Mouse (Mus musculus): ENCODE data around the gene Cmya5.

Gene Cmya5

DNA sequence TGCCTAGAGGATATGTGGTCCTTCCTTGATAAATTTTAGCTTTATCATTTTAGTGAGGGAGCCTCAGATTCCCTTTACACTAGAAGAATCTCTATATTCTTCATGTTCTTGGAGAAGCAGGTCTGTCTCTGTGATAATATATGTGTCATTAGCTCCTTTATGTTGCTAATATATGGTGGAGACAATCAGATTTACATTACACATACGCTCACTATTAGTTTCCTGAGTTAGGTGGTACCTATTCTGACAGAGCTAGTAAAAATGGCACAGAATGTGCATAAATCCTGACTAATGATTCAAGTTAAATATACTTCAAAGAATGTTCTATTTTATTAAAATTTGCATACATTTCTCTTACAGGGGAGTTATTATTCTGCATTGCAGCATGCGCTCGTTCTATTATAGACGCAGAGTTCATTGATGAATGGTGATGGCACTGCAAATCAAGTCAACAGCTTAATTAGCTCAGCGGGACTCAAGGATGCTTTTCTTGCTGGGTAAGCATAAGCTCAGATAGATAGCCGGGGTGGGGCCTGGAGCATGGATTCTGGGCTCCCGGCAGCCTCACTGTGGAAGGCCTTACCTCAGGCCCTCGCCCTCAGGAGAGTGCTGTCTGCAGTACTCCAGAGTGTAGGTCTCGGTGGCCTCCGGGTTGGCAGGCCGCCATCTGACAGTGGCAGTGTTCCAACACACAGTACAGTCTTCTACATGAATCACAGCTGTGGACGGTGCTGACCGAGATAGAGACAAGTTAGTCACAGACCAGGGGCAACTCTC lies 81.5 kb downstream of the Cmya5 start:
- DNase-seq (ENCODE audit: low spot score) = no peak

DNA sequence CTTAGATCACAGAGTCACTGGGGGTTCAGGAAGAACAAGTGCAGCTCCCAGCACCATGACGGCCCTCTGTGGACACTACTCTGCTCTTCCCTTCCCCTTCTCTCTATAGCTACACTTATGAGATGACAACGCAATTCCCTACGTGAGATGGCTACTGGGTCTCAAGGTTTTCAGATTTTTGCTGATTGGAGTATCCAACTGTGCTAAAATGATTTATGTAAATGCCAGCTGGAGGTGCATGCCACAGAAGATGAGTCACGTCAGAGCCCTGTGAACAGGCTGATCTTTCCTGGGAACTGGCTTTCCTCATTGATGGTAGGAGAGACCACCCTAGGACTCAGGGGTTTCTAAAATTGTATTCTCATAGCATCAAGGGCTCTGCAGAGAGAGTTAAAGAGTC lies 83.2 kb downstream of the Cmya5 start:
- no peak for DNase-seq (ENCODE audit: low spot score)

DNA sequence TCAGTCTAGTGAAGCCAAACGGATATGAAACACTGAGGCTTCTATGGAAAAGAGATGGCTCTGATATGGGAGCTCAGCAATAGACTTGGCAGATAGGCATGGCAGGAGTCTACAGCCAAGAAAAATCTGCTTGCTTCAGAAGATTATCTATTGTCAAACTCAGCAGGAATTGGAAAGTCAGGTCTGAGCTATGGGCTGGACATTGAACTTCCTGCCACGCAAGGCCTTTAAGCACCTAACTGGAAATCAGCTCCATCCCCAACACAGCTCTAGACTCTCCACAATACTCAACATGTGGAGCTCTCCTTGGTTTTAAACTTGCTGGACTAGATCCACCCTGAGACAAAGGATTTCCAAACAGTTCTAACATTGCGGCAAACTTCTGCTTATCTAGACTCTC lies 84.1 kb downstream of the Cmya5 start:
- no peak for DNase-seq (ENCODE audit: low spot score)

DNA sequence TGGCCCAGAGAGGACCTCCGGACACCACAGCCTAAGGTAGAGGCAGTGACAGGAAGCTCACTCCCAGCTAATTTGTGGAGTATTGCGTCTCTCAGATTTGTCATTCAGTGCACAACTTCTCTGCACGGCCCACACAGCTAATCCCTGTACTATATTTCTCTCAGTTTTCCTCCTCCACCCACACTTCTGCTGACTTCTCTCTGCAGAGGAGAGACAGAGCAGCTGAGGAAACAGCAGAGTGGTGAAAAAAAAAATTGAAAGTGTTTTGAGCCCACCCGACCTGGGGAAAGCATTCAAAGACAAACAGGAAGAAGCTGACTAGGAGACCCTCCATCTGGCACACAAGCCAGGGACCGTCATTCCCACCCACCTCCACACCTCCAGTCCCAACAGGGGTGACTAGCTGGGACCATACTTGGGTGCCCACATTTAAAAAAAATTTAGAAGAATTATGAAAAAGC lies 85.9 kb downstream of the Cmya5 start:
- no peak for DNase-seq (ENCODE audit: low spot score)

DNA sequence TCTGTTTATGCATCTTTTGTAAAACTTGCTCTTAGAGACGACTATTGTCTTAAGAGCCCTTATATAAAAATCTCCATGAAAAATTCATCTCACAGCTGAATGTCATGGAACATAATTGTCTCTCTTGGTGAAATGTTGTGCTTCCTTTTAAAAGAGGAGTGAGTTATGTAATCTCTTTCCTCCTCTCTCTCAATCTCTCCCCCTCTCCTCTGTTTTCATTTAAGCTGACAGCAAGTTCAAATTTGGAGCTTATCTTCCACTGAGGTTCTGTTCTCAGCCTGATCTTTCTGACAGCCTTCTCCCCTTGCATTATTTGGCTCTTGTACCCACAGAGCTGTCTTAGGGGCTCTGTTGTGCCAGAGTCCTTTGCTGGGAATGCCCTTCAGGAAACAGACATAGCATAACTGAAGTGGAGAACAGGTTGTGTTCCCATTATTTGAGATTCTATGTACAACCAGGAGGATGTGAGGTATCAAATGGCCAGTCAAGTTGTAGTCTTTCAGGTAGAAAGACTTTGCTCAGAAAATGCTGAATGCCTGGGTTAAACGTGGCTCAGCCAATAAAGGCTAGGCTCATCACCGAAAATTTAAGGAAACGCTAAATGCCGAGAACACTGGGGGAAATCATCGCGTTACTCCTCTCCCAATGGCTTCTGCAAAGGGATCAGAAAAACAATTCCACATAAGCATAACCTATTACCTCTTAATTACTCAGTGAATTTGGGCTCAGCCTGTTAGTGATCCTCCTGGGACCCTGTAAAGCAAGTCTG lies 86.8 kb downstream of the Cmya5 start:
- DNase-seq (ENCODE audit: low spot score) = no peak

DNA sequence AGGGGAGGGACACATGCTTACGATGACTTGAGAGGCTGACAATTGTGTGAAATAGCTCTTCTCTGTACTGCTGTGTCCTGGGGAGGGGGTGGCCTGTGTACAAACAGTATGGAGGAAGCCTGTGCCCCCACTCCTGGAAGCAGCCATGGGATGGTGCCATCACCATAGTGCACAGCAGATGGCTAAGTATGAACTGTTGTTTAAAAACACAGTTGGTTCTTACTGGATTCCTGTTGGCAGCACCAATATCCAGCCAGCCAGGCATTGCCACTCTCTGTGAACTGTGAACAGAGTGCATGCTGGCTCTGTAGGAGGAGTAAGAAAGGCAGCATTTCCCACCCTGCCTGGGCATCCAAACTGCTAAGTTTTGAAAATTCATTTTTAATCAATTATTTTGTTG lies 88.4 kb downstream of the Cmya5 start:
- no peak for DNase-seq (ENCODE audit: low spot score)

DNA sequence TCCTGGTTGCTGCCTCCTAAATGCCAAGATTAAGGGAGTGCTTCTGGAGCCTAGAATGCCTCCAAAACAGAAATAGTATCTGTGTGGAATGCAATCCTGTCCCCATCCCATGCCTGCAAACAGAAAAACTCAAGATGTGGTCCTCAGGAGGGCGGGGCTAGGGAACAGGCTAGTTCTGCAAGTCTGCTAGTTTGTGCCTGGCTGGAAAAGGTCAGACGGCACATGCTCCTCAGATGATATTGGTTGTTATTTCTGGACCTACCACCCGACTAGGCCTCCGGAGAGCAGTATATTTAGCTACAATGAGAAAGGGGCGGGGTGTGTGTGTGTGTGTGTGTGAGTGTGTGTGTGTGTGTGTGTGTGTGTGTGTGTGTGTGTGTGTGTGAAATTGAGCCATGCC lies 93.0 kb downstream of the Cmya5 start:
- no peak for DNase-seq (ENCODE audit: low spot score)

DNA sequence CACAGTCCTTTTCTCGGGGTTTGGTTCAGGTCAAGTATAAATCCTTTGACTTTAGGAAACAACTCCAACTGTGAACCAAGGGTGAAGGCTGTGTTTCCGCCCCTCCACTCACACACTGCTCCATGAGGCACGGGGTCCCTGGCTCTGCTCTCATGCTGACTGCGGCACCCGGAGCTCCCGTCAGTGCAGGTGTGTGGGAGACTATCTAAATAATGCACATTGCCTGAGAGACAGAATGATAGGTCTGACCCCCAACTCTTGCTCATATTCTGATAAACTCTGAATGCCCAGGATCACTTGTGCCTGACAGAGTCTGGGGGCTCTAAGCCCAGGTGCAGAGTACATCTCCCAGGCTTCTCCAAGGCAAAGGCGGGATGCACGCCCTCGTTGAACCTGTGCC lies 103.5 kb downstream of the Cmya5 start:
- no peak for DNase-seq (ENCODE audit: low spot score)

DNA sequence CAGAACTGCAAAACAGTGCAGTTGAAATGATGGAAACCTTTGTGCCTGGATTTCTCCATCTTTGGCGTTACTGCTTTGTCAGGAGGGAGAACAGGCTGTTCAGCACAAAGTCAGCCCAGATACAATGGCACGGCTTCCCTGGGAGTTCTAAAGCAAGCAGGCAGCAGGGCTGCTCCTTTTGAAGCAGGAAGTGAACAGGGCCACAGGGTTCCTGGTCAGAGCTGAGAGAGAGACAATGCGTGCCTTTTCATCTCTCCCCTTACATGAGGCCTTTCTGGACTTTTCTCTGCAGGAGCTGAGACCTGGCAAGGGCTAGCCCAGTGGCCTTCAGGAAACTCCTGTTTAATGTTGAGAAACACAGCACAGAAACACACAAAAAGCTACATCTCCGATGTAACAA lies 108.3 kb downstream of the Cmya5 start:
- DNase-seq (ENCODE audit: low spot score) = no peak

DNA sequence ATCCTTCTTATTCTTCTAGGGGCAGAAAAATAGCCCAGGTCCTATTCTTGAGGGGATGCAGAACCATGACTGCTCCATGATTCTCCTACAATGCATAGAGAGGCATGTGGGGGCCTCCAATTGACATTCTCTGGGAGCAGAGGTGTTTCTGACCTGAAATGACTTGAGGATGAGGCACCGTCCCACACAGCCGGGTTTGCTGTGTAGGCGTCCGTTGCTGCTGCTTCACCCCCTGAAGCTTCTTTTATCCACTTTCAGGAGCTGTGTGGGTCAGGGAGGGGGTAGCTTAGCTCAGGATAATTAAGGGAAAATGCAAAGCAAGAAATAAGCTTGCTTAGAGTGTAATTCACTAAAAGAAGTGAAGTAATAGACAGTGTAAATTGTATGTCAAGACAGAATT lies 115.2 kb downstream of the Cmya5 start:
- DNase-seq (ENCODE audit: low spot score) = no peak

DNA sequence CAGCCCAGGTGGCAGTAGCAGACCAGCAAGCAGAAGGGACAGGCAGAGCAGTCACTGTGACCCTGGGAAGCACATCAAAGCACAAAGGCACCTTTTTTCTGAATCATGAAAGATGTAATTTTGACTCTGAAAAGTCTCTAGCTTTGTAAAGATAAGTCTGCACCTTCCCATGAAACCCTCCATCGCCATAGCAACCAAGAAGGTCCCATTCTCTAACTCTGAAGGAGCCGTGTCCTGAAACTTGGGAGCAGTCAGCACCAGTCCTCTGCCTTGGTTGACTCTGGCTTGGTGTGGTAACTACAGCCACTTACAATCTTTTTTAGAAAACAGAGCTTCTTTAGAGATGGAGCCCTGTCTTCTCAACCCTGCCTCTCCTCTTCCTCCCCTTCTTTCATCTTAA lies 119.7 kb downstream of the Cmya5 start:
- no peak for DNase-seq (ENCODE audit: low spot score)

DNA sequence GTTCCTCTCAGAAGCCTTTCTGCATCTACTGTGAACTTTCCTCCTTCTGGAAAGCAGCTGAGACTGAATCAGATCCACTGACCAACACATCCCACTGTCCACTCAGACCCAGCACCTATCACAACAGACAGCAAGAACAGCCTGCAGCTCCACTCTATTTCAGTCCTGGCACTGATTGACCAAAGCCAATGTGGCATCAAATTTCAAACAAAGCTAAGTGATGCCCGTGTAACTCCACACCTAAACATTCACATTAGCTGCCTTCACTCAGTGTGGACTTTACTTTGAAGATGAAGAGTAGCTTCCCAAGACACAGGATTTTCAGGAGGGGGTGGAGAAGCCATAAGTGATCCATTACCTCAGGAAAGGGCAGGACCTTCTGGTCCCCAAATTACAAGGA lies 122.4 kb downstream of the Cmya5 start:
- DNase-seq (ENCODE audit: low spot score) = no peak

DNA sequence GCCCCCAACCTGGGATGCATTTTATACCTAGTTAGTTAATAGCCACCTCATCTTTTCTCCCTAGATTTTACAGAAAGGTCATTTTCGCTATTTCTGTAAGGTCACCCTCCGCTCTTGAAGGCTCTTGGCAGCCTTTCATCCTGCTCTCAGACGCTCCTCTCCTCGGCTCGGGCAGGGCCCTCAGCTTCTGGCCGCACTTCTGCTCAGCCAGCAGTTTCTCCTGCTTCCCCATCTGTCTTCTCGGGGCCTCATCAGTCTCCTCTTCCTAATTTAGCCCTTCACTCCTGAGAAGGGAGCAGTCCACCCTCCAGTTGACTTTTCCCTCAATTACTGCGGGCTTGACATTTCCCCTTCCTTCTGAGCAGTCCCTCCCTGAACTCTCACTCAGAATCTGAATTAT lies 131.6 kb downstream of the Cmya5 start:
- DNase-seq (ENCODE audit: low spot score) = no peak

DNA sequence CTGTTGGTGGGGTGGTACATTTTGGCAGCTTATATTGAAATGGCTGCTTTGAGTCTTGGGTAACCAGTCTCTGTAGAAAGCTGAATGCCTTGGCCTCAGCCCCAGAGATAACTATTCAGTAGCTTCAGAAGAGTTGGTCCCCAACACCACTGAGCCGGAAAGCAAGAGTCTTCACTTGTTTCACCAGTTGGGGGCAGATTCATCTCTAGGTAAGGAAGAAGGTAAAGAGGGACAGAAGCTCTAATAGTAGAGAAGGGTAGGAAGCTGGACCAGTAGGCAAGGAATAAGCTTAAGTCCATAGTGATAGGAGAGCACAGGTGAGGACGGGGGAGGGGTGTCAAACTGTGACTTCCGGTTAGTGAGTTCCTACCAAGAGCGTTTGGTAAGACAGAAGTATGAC lies 133.2 kb downstream of the Cmya5 start:
- DNase-seq (ENCODE audit: low spot score) = no peak

DNA sequence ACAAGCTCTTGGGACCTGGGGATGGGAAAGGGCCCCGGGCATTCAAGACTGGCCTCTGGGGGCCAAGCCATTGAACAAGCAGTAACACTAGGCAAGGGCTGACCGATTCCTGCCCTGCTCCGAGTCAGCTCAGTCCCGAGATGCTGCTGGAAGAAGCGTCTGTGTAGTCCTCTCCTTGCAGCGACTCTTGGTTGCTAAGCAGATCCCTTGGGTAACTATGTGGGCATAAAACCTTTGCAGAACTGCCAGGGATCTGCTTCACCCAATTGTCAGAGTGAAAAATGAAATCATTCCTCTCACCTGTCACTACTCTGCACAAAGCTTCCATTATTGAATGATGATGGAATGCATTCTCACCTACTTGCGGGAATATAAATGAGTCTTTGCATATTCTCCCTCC lies 134.0 kb downstream of the Cmya5 start:
- no peak for DNase-seq (ENCODE audit: low spot score)

DNA sequence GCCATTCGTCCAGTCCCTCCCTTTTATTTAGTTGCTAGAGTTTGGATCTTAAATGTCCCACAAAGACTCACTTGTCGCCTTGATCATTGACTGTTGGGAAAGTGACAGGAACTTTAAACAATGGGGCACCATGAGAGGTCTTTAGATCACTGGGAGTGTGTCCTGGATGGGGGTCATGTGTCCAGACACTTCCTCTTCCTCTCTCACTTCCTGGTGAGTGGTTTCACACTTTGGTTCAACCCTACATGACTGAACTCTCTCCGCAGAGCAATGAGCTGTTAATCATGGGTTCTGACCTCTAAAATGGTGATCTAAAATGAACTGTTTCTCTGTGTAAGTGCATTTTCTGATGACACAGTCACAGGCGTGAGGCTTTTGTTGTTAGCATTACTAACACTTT lies 137.4 kb downstream of the Cmya5 start:
- no peak for DNase-seq (ENCODE audit: low spot score)

DNA sequence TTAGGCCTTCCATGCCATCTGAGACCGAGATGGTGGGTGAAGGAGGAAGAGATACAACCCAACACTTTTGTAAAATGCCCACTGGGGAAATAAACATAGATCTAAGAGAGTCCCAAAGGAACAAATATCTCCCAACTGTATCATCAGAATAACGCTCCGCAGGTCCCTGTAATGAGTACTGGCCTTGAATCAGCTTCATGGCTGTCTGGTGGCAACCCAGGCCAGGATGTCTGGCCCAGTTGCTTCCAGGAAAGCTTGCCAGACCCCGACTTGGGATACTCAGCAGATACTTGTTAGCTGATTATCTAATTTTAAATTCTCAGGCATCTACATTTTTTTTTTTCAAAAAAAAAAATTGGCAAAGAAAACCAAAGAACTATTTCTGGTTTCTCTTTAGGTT lies 138.2 kb downstream of the Cmya5 start:
- DNase-seq (ENCODE audit: low spot score) = no peak

DNA sequence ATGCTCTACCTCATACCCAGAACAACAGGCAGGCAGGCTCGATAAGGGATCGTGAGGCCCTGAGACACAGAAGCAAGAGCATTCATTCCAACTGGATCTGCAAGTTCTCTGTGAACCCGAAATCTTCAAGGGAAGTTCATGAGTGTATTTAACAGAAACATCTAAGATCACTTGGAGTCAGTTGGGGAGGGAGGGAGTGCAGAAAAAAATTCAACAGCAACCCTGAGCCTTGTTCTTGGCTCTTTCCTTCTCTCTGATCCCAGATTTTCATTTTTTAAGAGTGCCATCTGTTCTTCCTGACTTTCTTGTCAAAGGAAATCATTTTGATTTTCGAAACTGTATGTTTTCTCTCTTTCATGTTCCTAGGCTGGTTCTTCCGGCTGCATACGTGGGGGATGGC lies 140.5 kb downstream of the Cmya5 start:
- DNase-seq (ENCODE audit: low spot score) = no peak

DNA sequence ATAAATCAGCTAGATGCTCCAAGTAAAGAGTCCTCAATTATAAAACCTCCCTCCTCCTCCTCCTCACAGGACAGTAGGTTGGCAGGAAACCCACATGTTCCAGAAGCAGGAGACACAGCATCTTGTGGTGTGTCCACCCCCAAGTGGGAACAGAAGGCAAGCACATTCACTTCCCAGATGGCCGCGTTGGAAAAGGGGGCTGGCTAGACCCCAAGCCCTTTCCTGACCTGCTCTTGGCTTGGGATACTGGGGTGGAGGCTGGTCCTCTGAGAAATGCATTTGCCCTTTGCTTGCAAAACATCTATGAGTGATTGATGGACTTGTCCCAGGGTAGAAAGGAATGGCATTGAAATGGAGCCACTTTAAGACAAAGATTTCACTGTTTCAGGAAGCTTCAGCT lies 142.1 kb downstream of the Cmya5 start:
- DNase-seq (ENCODE audit: low spot score) = no peak

DNA sequence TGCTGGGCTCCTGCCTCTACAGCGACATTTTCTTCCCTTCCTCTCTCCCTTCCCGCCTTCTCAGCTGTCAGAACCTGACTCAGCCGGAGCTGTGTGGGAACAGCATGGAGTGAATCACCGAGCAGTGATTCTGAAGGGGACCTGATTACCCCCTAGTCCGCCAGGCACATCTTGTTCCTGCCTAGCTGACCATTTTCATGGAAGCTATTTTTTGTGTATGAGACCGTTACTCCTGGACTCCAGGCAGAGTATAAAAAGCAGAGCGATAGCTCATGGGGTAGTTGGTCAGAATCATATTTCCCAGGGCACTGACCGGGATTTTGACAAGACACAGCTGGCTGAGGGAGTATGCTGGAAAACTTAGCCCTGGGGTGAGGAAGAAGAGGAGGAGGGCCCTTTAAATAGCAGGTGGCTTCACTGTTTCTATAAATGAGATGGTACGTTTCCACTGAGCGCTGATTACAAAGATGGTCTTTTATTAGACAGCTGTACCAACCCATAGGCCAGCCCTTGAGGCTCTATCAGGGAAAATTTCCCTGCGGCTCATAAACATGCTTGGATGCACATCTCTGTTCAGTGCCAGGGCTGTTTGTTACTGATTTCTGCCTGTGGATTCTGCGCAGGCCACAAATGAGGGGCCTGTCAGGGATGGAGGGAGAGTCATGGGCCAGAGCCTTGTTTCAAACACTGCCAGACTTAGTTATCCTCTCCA lies 143.7 kb downstream of the Cmya5 start:
- DNase-seq (ENCODE audit: low spot score) = no peak

DNA sequence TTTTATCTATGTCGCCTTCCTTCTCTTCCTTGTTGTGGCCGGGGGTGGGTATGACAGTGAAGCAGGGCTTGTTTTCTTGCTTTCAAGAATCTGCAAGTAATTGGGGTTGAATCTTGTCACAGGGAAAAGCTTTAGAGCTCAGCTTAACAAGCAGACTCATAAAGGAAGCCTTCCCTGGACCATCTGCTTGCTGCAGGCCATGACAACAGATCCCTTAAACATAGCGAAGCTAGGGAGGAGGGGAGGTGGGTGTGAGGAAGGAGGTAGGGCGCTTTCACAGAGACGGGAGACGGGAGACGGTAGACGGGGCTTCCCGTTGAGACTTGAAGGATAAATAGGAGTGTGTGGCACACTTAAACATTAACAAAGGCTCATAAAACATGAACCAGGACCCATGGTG lies 144.7 kb downstream of the Cmya5 start:
- DNase-seq (ENCODE audit: low spot score) = no peak

DNA sequence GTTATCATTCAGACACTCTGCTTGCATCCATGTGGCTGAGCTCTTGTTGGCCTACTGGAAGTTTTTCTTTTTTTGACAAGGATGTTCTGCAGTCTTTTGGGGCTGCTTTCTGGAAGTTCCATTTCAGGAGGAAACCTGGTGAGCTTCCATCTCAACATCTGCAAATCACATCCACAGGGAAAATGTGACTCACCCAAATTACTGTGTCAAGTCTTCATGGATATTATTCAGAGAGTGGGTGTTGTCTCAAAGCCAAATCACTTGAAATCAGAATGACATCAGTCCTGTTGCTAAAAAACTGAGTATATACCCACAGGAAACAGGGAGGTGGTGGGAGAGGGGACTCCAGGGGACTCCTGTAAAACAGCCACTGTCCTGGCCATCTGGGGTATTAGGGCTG lies 149.8 kb downstream of the Cmya5 start:
- DNase-seq (ENCODE audit: low spot score) = no peak

DNA sequence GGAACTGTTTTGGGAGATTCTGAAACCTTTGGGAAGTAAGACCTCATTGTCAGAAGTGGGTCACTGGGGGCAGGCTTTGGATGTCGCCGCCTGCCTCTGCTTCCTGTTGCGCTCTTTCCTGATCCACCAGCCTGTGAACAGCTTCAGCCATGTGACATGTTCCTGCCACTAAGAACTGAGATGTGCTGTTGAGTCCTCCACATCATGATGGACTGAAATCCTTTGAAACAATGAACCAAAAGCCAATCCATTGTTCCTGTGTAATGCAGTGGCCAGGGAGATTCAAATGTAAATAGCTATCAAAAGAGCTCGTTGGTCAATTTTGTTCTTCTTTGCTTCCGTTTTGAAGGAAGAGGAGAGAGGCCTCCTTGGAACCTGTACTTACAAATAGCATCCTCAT lies 151.7 kb downstream of the Cmya5 start:
- no peak for DNase-seq (ENCODE audit: low spot score)

Measured in embryo, embryonic 10.5 days (tissue).